9 mouse cellular contexts compared by ENCODE assay signal in genomic region chr2:80624523-80624922, GRCm38 (mm10).
"Had no signal": no experiment of that assay in that cellular context is flagged by ENCODE, and none has a peak within 500 bp of the region (broad histone marks: within the 10 kb centered on the region; RNA-seq: fewer than 3 reads in every experiment).

No protein-coding gene starts in this region.

- ATAC-seq: midbrain, embryonic 13.5 days; midbrain, embryonic 15.5 days had no signal

- DNase-seq: lung, adult 18-20 months; lung, embryonic 14.5 days; lung, postnatal 10 days; right cerebral cortex, postnatal 14 days; thymus, adult 2 months; thymus, postnatal 25 days; thymus, postnatal 4 days had no signal
